Mouse (Mus musculus) CD4-positive, CD25-positive, alpha-beta regulatory T cell, adult 2 months (primary cell): ENCODE results near the gene Nynrin.
A peak's percentile ranks its signal among the peaks of the same experiment; 100 is the strongest.

ENCODE experiments used
- DNase-seq: peaks from one replicate; pipeline ENCODE4 v3.0.0-alpha.2; 2012; ENCODE audit warnings: low read depth, low spot score

The Nynrin gene

DNA sequence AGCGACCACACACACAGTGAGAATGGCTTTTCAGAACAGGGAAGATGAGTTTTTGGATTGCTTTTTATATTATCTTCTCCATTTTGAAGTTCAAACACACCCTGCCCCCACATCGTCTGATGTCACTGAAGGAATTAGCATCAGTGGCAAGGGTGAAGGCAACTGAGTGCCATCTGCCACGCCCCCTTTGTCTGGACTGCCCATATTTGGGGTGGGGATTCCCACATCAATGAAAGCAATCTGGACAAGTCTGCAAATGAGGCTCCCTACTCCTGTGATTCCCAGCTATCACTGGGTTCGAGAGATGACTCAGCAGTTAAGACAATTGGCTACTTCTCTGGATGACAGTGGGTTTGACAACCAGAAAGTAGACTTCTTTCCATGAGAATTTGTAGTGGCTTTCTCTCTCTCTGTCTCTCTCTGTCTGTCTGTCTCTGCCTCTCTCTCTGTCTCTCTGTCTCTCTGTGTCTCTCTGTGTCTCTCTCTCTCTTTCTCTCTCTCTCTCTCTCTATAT, 12.9 kb upstream of the Nynrin start:
- DNase-seq = no peak

DNA sequence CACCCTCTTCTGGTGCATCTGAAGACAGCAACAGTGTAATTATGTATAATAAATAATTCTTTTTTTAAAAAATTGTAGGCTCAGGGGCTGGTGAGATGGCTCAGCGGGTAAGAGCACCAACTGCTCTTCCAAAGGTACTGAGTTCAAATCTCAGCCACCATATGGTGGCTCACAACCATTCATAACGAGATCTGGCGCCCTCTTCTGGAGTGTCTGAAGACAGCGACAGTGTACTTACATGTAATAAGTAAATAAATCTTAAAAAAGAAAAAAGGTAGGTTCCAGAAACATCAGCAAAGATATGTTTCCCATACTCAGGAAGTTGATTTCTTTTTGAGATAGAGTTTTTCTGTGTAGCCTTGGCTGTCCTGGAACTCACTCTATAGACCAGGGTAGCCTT, 11.0 kb upstream of the Nynrin start:
- peak; percentile 41 for DNase-seq

DNA sequence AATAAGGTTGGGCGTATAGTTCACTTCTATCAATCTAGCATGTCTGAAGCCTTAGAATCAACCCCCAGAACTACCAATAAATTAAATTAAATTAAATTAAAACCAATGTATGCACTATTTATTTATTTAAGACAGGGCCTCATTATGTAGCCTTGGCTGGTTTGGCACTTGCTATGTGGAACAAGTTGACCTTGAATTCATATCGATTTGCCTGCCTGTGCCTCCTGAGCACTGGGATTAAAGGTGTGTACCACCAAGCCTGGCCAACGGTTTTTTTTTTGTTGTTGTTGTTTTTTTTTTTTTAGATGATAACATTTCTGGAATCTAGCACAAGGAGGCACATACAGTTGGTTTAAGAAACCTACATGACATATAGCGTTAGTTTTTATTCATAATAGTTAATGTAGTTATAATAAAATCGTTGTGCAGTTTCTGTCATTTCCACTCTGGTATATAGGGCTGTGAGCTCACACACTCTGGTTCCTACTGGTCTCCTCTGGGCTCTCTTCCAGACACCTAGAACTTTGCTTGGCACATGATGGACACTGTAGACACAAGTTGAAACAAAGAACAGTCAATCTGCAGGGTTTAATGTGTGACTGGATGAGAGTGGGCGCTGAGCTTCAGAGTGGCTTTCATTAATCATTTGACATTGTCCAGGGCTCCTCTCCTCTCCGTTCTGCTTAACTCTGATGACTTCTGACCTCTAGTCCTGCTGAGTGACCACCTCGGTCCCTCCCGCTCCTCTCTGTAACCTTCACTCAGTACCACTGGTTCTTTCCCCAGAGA, 8.1 kb upstream of the Nynrin start:
- no peak for DNase-seq

DNA sequence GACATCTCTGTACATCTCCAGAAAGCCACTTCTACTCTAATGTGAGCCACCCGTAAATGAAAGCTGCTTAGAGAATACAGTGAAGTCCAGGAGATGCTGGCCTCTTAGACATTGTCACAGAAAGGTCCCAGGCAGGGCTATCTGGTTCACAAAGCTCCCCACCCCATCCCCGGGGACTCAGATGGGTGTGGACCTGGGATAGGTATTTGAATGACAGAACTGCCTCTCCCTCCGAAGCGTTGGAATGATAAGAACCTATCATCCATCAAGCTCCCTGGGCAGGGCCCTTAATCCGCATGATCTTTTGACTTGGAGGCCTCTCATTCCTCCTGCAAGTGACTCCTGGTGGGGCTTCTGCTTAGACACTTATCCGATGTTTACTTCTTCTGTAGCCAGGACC, 2.9 kb upstream of the Nynrin start:
- DNase-seq = no peak

DNA sequence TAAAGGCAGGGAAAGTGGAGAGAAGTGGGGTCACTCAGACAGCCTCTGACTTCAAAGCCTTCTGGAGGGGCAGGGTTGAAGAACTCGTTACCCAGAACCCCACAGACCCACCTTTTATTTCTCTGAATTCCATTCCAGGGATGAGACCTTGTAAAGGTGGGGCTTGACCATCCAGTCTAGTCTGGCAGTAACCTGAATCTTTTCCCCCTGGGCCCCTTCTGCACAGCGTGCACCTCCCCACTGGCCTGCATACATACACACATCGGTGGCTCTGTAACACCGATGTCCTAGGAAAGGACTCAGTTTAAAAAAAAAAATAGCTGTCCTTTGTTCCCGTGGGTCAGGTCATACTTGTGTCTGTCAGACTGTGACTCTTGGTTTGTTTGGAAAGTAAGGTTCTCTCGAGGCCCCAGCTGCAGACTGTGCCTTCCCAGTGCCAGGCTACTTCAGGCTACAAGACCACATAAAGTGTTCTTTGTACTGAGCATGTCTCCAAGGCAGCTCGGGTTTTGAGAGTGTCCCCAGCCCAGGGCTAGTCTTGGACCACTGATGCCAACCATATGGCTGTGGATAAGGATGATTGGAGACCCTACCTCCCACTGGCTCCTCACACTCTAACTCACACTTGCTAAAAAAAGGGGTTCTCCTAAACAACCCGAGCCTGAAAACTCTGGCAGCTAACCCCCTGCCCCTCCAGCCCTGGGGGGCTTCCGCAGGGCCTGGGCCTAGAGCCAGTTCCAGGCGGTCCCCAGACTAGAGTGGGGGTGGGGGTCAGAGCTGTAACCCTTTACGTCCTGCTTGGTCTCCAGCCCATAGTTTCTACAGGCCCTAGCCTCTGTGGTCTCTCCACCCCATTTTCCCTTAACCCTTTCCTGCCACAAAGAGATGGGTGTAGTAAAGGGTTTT, 911 bp upstream of the Nynrin start:
- no peak for DNase-seq

DNA sequence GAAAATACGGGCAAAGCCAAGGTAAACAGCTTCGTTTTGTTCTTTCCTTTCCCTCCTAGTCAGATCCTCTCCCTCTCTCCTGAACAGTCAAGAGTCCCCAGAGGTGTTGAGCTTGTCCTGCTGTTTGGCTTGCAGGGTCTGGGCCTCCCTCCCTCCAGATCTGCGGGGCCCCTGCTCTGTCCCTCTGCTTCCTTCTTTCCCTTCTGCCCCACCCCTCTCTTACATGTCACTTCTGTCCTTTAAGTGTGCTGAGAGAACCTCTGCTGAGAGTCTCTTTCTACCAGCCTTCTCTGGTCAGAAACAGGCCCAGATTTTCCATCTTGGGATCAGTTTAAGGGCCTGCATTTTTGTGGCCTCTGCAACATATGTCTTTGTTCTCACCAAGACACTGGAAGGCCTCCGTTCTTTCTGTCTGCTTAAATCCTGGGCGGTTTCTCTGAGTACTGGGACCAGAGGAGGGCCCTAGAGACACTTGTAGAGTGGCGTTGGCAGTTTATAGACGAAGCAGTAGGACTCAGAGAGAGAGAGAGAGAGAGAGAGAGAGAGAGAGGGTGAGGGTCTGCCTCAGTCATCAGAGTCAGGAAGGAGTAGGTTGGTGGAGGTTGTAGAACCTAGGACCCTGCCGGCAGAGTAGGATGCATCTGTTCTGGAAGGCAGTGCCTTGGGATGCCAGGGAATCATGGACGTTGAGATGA, 743 bp downstream of the Nynrin start:
- DNase-seq = no peak

DNA sequence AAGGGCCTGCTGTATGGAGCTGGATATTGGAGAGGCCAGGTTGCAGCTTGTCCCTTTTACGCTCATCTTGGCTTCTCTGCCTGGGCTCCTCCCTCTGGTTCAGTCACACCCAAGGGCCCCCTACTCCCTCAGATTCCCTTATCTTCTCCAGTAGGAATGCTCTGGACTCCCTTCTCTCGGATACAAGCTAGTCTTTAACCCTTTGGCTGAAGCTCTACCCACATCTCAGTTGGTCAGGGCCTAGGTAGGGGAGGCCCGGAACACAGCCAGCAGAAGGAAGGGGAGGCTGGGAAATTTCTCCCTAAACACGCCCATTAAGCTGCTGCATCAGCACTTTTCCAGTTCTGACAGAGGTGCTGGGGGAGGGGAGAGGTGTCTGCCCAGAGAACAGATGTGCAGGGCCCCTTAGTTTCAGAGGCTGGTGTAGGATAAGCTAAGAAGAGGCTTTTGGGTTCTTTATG, 1.3 kb downstream of the Nynrin start:
- DNase-seq = no peak

DNA sequence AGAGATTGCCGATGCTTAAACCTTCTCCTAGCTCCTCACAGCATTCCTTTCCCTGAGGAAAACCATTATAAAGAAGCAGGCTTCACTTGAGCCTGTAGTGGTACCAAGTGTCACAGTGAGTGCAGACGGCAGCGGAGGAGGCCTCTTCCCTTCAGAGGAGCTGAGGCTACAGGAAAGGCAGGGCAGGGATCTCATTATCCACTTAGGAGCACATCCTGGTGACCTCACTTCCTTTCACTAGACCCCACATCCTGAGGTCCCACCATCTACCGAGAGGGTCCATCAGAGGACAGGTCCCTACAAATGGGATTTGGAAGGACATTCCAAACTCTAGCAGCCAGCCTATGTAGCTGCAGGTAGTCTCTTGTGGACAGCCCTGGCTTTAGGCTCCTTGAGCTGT, 3.8 kb downstream of the Nynrin start:
- DNase-seq = no peak

DNA sequence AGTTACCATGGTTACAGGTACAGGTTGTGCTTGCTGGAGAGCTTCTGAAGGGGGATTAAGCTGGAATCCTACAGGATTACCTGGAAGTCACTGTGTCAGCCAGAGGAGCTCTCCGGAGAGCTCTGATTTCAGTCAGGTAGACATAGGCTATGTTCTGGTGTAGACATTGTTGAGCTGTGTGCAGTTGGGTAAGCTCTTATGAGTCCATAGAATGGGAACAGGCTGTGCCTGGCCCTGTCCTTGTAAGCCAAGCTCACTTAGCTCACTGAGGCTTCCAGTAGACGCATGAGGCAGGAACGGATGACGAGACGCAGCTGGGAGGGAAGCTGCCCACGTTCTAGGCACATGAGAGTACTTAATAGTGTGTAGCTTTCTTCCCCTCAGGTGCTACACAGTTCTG, 8.4 kb downstream of the Nynrin start:
- no peak for DNase-seq

DNA sequence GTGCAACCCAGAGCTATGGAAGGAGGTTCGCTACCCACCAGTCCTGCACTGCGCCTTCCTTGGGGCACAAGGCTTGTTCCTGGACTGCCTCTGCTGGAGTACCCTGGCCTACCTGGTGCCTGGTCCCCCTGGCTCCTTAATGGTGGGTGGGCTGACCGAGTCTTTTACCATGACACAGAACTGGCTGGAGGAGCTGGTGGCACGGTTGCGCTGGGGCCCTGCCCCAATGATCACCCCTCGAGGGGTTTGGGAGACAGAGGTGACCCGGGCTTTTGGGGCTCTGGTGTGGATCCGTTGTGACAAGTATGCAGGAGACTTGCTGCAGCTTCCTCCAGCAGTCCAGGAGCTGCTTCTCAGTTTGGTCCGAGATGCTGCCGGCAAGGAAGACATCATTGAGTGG, 9.2 kb downstream of the Nynrin start:
- no peak for DNase-seq

DNA sequence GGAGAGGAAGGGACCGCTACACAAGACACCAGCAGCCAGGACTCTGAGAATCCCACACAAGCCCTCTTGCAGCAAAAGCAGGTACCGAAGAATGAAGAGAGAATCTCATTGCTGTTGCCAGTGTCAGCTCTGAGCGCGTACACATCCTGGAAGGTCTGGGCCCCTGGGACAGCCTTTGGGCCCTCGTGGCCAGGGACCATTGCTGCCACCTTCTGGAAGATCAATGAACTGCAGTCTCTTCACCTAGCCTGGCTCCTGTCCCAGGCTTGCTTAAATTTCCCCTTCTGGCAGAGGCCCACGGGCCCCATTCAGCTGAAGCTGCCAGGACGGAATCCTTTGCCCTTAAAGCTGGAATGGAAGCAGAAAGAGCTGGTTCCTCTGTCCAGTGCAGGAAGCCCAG, 10.0 kb downstream of the Nynrin start:
- peak; percentile 80 for DNase-seq

DNA sequence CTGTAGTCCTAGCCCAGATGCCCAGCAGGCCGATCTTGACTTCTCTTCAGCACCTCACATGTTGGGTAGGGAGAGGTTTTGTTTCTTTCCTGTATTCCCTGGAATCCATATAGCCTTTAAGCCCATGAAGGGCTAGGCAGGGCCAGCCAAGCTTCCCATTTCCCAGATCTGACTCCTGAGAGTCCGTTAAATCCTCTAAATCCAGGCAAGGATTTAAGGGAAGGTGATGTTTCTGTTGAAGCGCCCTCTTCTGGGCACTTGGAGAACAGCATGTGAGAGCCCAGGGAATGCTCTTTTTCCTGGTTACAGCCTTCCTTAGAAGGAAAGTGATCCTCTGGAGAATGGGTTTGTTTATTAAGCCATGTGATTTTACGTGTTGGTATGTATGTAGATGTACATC, 13.2 kb downstream of the Nynrin start:
- peak; percentile 58 for DNase-seq

DNA sequence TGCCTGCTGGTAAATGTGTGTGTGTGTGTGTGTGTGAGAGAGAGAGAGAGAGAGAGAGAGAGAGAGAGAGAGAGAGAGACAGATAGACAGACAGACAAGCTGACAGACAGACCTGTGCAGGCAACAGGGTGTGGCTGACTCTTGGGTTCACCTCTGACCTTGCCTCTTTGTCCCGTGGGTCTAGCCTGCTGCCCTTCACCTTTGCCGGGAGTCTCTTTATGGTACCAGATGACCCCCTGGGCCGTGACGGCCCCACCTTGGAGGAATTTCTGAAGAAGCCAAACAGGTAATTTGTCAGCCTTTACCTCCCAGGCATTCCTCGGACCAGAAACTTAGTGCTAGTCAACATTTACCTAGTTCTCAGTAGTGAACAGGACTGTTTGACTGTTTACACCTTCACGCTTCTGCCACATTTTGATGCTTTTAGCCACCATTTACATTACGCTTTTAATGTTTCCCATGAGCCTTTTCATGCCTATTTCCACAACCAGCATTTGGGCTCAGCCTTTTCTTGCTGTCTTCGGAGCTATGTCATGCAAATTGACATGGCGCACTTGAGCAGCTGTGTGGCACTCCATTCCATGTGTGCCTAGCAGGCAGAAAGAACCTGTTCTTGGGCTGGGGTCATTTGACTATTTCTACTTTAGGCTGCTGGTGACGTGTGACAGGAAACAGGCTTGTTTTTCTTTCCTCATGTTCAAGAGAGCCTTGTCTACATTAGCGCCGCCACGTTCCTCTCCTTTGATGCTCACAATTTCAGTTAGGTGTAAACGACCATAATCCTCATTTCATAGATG, 14.6 kb downstream of the Nynrin start:
- no peak for DNase-seq

DNA sequence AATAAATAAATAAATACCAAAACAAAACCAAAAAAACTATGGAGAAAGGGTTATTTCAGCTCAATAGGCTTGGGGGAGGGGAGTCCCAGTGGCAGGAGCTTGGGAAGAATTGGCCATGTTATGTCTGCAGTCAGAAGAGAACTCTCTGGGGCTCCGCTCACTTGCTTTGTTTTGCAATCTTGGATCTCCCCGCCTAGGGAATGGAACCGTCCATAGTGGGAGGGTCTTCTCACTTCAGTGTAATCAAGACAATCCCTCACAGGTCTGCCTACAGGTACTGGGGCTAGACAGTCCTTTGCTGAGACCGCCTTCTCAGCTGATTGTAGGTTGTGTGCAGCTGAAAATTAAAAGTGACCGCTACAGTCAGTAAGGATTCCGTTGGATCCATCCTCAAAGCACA, 15.7 kb downstream of the Nynrin start:
- DNase-seq = no peak

DNA sequence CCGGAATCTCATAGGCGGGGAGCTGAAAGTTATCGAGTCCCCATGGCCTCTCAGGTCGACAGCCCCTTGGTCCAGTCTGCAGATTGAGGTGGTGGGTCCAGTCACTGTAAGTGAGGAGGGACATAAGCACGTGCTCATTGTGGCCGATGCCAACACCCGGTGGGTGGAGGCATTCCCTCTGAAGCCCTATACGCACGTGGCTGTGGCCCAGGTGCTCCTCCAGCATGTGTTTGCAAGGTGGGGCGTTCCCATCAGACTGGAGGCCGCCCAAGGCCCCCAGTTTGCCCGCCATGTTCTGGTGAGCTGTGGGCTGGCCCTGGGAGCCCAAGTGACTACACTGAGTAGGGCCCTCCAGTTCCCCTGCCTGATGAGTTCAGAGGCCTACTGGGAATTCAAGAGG, 18.2 kb downstream of the Nynrin start:
- DNase-seq = no peak

DNA sequence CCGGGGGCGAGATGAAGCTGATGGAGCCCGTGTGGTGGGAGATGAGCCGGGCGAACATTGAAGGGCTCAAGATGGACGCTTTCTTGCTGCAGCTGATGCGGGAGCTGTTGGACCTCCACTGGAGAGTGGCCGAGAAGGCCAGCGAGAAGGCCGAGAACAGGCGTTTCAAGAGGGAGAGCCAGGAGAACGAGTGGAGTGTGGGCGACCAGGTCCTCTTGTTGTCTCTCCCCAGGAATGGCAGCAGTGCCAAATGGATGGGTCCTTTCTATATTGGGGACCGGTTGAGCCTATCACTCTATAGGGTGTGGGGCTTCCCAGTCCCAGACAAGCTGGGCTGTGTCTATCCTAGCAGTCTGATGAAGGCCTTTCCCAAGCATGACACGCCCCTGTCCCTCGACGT, 18.7 kb downstream of the Nynrin start:
- no peak for DNase-seq

DNA sequence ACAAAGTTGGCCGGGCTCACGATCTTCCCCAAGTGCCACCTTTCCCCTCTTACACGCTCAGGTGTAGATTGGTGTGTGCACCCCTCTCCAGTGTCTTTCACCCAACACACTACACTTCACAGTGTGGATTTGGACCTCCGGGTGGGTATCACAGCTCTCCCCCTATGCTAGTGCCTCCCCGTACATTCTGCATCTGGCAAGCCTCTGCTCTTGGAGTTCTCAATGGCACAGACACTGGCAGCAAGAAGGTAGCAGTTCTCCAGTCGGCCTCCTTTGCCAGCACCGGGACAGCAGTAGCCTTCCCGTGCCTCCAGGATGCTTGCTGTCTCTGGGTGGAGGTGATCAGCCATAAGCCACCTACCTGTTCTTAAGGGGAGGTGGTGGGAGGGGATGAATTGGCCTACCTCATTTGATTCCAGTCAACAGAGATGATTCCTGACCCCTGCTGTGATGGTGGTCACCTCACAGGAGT, 19.5 kb downstream of the Nynrin start:
- no peak for DNase-seq

DNA sequence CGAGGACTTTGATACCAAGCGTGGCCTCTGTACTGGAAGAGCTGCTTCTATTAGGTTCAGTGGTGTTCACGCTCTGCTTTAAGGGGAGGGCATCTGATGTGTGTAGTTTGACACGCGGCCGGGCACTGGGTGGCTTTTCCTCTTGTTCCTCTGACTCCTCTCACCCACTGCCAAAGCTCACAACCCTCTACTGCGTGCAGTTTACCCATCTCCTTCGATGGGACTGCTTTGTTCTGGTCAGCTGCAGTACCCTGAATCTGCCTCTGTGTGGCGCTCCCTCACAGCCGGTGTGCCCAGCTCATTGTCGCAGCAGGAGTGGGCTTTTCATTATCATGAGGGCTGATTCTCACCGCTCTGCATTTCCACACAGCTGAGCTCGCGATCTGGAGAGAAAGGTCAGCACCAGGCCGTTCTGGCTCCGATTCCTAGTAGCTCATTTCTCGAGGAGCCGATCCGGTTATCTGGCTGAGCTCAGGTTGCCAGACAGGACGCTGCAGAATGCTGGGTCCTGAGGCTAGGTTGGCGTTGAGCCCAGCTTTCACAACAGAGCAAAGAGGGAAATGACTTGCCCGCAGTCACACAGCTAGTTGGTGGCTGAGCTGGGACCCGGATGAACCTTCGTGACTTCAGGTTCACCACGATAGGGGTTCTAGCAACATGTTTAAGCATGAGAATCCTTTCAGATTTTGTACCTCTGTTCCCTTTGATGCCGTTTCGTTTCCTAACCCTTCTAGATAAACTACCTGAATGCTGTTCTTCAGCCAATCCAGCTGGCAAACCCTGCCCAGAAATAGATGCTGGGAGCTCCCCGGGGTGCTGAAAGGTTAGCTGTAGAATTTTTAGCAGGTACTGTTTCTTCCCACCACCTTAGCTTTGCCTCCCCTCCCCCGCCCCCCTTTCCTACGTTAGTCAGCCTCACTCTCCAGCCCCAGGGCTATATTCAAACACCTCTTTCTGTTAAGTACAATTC, 20.2 kb downstream of the Nynrin start:
- peak; percentile 86 for DNase-seq

DNA sequence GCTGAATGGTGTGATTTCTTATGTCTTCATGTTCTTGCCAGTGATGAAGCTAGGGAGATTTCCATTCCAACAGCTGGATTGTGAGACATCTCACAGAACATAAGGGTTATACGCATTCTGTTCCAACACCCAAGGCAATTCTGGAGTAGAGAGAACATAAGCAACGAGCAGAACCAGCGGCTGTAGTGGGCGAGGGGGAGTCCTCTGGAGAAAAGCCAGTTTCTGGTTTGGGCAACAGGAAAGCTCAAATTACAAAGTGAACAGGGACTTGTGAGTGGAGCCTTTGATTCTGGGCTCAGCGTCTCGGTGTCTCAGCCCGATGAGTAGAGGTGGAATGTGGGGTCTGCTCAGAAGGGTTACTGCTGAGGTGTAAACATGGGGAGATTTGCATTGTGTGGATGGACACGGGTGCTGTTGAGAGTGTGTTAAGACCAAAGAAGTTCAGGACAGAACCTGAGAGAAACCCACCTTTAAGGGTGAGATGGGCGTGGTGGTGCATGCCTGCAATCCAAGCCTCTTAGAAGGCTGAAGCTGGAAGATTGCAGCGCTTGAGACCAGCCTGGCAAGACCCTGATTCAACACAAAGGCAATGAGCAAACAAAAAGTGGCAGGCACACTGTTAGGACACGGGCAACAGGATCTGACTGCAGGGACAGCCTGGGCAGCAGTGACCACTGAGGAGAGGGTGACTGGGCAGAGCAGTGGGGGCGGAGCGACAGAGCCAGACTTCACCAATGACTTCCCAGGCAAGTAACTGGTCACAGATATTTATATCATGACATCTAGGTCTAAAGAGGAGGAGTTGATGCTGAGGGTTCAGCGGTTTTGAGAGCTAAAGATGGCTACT, 23.9 kb downstream of the Nynrin start:
- no peak for DNase-seq
